Mouse (Mus musculus): ENCODE results near the gene Immp2l.

DNA sequence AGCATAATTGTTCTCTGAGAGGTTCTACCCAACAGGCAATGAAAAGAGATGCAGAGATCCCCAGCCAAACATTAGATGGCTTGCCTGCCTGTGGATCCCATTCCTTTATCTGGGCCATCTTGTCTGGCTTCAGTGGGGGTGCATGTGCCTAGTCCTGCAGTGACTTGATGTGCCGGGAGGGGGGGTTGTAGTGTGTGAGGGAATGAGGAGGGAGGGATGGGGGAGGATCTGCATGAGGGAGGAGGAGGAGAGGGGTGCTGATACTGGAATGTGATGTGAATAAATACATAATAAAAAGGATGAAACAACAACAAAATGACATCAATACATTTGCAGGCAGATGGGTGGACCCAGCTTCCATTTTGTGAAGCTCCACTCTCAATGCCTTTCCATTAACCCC, 658.3 kb downstream of the Immp2l start:
- TF ChIP-seq TCF12 (IDR thresholded peaks at IDR 0.05; ENCODE audit: insufficient read depth, poor library complexity, severe bottlenecking) (no peak), MAX (IDR thresholded peaks at IDR 0.05; ENCODE audit: low read depth) (no peak), POLR2A (IDR thresholded peaks at IDR 0.05; ENCODE audit: insufficient read length, low read depth) (no peak), MYOD1 (IDR thresholded peaks at IDR 0.05; ENCODE audit: control insufficient read depth in 1 of 3, insufficient read length in 2 of 3, low read depth in 2 of 3) (no peak), USF1 (IDR thresholded peaks at IDR 0.05; ENCODE audit: low read depth) (no peak), TCF3 (IDR thresholded peaks at IDR 0.05; ENCODE audit: insufficient read length, low read depth) (no peak), MYOG (IDR thresholded peaks at IDR 0.05; ENCODE audit: control insufficient read depth in 1 of 3, insufficient read depth in 1 of 3, insufficient read length in 2 of 3, low read depth in 2 of 3) (no peak)

Measured in myocyte (in vitro differentiated cells).